Mouse (Mus musculus): ENCODE results near the gene Gpalpp1.

The Gpalpp1 gene

GRCm38 (mm10) chr14:76099543-76099942 is 11.0 kb downstream of the Gpalpp1 start:
- DNase-seq (ENCODE audit: low read depth), result no peak

DNA sequence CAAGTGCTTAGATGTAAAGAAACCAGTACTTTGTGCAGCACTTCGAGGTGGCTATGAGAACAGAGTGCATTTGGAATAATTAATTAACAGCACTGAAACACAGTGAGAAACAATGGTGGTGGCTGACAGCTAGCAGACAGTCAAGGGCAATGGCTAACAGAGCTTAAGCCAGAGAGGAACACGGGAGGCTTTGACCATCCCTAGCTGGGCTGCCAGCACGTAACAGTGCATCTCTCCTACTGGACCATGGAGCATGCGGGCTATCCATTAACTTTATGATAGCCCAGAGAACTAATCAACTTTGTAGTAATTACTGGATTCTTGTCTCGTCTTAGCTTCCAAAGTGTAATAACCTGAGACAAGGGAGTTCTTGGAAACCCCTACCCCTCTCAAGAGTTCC is 12.7 kb downstream of the Gpalpp1 start:
- DNase-seq (ENCODE audit: low read depth), result no peak

GRCm38 (mm10) chr14:76097244-76097643 is 13.3 kb downstream of the Gpalpp1 start:
- no peak for DNase-seq (ENCODE audit: low read depth)

DNA sequence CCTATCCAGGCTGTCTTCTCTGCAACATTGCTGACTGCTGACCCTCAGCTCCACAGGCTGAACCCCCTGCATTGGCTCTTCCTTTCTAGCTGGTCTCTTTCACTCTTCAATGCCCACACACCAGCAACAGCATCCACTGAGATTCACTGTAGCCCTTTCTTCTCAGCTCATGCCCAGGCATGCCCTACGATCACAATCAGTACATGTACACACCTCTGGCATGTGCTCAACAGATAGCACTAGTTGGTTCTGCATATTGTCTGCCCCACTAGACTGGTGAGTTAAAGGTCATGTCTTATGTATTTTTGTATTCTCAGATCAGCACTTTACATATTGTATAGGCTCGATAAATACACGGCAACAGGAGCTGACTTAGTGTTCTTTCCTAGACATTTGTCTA is 26.4 kb downstream of the Gpalpp1 start:
- DNase-seq (ENCODE audit: low read depth), result no peak

- DNase-seq (ENCODE audit: low read depth), result no peak
Observed at GRCm38 (mm10) chr14:76082086-76082636, 28.4 kb downstream of the Gpalpp1 start.

- no peak for DNase-seq (ENCODE audit: low read depth)
Observed at GRCm38 (mm10) chr14:76081451-76081850, 29.1 kb downstream of the Gpalpp1 start.

DNA sequence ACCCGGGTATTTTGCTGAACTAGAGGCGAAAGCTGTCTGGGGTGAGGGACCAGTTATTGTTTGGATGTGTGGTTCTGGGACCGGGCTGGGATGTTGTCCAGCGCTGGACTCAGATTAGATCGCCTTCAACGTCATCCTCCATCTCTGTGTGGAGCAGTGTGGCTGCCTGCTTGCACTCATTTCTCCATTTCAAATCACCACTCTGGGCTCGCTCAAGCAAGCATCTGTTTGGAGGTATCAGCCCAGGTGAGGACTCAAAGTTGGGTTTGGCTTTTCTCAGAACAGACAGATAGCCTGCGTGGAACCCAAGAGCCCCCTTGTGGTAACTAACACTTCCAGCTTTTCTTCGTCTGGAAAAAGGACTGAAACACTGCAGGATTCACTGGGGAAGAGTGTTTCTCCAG is 33.5 kb downstream of the Gpalpp1 start:
- no peak for DNase-seq (ENCODE audit: low read depth)

DNA sequence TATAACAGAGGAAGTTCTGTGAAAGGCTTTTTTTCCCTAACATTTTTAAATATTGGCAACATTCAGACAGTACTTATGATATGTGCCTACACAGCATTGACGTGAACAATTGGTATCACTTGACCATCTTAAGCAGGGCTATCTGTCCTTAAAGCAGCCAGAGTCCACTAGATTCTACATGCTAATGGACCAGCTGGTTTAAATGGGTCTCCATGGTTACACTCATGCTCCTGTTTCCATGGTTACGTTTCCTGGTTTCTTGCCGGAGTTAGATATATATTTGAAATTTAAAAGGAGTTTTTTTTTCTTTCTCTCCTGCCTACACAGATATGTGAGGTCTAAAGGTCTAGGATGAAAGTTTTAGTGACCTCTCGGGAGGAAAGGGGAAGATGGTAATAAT is 34.0 kb downstream of the Gpalpp1 start:
- no peak for DNase-seq (ENCODE audit: low read depth)

- DNase-seq (ENCODE audit: low read depth), result no peak
Observed at GRCm38 (mm10) chr14:76075721-76076120, 34.8 kb downstream of the Gpalpp1 start.

DNA sequence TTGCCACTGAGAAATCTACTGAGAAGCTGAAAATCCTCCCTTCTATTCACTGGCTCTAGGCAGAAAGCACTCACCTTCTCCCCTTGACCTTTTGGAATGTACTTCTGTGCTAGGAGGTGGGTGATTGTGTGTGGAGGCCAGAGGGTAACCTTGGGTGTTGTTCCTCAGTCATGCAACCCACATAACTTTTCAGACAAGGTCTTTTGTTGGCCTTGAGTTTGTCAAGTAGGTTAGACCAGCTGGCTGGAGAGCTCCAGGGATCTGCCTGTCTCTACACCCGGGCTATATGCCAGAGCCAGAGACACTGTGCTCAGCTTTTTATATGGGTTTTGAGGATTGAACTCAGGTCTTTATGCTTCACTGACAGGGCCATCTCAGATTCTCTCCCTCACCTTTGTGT is 36.4 kb downstream of the Gpalpp1 start:
- DNase-seq (ENCODE audit: low read depth), result no peak

DNA sequence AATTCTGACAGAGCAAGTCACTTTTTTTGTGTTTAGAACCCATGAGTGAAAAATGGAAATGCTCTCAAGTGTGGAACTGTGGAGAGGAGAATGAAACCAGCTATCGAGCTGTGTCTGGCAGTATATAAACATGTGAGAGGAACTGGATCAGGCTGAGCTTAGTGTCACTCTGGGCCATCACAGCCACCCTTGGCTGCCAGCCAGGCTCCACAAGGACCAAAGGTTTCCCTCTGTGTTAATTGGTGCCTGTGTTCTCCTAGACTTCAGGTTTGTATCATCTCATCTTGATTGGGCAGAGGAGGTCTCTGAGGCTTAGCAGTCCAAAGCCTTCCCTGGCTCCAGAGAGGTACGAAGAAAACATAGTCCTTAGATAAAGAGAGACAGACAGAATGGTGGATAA is 37.9 kb downstream of the Gpalpp1 start:
- DNase-seq (ENCODE audit: low read depth), result no peak

DNA sequence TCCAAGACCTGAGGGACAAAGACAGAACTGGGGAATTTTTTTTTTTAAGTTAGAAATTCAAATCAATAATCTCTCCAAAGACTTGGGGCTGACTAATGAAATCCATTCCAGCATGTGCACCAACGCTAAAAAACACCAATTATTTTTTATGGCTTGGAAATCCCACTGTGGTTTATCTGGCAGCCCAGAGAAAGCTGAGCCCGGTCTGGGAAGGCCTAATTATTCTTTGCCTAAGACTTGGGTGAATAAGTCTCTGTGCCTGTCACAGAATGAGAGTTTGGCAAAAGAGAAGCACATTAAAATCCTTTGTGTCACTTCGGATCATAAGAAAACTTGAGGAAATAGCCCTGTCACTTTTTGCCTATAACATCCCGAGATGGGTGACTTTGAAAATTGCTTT is 41.3 kb downstream of the Gpalpp1 start:
- DNase-seq (ENCODE audit: low read depth), result no peak

GRCm38 (mm10) chr14:76068296-76068695 is 42.3 kb downstream of the Gpalpp1 start:
- DNase-seq (ENCODE audit: low read depth), result no peak

DNA sequence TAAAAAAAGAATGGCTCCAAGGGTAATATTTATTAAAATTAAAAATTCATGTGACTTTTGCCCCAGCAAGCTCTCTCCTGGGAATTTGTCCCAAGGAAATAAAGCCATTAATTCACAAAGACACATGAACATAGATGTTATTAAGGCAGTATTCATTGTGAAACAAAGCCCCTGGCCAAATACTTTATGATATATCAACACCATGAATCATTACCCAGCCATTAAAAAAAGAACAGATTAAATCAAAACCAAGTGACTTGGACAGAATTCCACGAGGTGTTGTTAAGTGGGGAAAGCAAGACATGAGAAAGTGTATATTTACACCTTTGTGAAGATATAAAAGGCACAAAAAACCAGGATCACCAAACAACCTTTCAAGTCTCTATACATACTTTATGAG is 43.3 kb downstream of the Gpalpp1 start:
- DNase-seq (ENCODE audit: low read depth), result no peak

GRCm38 (mm10) chr14:76059441-76059840 is 51.1 kb downstream of the Gpalpp1 start:
- no peak for DNase-seq (ENCODE audit: low read depth)

- no peak for DNase-seq (ENCODE audit: low read depth)
Observed at GRCm38 (mm10) chr14:76053726-76054125, 56.8 kb downstream of the Gpalpp1 start.

DNA sequence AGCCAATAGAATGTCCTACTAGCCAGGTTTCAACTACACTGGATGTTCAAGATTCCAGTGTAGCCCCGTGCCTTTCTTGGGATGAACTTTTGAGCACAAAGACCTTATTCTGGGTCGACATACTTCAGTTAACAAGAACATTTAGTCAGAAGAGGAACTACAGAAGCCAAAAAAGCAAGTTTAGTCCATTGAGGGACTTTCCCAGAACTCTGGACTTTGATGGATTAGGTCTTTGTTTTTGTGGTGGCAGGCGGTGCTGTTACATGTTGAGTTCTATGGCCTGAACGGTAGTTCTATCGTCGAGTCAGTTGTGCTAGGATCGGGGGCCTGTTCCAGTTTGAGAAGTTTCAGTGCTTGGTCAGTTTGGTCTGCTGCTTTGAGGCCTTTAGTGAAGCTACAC is 58.6 kb downstream of the Gpalpp1 start:
- DNase-seq (ENCODE audit: low read depth), result no peak

- DNase-seq (ENCODE audit: low read depth), result no peak
Observed at GRCm38 (mm10) chr14:76045767-76046166, 64.8 kb downstream of the Gpalpp1 start.

DNA sequence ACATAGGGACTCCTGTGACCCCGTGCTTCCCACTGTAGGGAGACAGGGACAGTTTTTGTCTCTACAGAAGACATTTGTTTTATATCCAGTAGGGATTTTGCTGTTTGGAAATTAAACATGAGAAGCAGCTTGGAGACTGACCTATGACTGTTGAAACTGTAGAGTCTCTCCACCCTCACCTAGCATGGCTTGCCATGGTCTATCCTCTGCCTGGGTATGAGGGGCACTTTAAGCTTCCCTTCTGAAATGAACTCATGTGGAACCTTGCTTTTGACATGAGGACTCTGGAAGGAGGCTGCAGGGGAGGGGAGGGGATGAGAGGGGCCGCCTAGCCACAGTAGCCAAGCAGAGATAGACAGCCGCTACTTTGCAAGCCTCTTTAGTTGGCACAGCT is 66.4 kb downstream of the Gpalpp1 start:
- DNase-seq (ENCODE audit: low read depth), result no peak

GRCm38 (mm10) chr14:76043251-76044163 is 67.1 kb downstream of the Gpalpp1 start:
- no peak for DNase-seq (ENCODE audit: low read depth)

Data from c-Kit-positive CD71-negative TER-119-negative erythroid progenitor cells, embryonic 14.5 days (primary cell).